Mouse (Mus musculus): ENCODE measurements around the gene Peak1. TPM values are rescaled to one million over a fixed set of nuclear protein-coding genes. Genes with fewer than 3 reads are reported as not detected.

Peak1 gene
- polyA plus RNA-seq, 1 experiment from 2014 or later: 10.0 TPM

DNA sequence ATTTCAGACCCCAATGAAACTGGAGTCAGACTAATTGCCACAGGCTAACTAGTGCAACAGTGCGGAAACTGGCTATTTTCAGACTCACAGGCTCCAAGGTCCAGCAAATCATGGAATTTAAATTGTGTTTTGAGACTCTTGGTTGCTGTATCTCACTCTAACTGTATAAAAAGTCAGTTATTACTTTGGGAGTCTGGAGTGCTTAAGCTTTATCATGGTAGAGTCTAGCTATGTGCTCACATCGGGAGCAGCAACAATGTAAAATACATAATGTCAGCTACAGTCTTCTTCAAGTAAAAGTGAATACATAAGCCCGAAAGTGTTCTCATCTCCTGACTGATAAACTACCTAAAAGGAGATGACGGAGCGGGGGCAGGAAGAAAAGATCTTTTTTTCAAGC lies 263.3 kb downstream of the Peak1 start:
- no peak for DNase-seq (ENCODE audit: low spot score)
- no peaks in the 10 kb centered on the region for H3K27me3 ChIP-seq (ENCODE audit: insufficient read depth, poor library complexity, severe bottlenecking)
- H3K4me3 ChIP-seq: no peak overlapping the region
- 87% methylated on average over 5 of the region's 5 CpGs for WGBS
- peaks cover 38% of the 10 kb centered on the region for H3K4me1 ChIP-seq
- H3K27ac ChIP-seq: no peak overlapping the region
- peaks cover 7% of the 10 kb centered on the region for H3K36me3 ChIP-seq
- H3K9me3 ChIP-seq: no peaks in the 10 kb centered on the region

DNA sequence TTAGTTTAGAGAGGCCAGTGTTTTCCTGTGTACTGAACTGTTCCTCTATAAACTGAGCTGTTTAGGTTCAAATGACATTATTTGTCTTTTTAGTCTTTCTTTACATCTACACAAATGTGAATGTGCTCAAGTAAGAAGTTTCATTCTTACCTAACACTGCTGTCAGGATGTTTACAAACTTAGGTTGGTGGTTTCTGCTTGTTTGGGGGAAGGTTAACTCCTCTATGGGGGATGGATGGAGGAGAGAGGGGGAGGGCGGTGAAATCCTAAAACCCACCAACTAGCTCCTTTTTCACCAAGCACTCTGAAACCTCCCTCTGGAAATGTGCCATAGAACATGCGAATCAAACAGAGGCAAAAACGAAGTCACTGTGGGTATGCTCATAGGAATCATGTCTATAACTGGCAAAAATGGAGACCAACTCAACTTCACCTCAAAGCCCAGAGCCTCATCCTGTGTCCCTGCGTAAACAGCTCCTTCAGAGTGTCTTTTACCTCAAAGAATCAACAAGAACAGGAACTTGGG lies 265.3 kb downstream of the Peak1 start:
- DNase-seq (ENCODE audit: low spot score): no peak
- Histone ChIP-seq H3K27me3 (ENCODE audit: insufficient read depth, poor library complexity, severe bottlenecking) (no peaks in the 10 kb centered on the region), H3K4me1 (peaks cover 33% of the 10 kb centered on the region), H3K36me3 (peaks cover 7% of the 10 kb centered on the region), H3K9me3 (no peaks in the 10 kb centered on the region), H3K27ac (peak overlapping the region; percentile 64; the same call in 1 of the 2 replicates), H3K4me3 (no peak overlapping the region)
- WGBS: 80% methylated on average over 4 of the region's 4 CpGs

DNA sequence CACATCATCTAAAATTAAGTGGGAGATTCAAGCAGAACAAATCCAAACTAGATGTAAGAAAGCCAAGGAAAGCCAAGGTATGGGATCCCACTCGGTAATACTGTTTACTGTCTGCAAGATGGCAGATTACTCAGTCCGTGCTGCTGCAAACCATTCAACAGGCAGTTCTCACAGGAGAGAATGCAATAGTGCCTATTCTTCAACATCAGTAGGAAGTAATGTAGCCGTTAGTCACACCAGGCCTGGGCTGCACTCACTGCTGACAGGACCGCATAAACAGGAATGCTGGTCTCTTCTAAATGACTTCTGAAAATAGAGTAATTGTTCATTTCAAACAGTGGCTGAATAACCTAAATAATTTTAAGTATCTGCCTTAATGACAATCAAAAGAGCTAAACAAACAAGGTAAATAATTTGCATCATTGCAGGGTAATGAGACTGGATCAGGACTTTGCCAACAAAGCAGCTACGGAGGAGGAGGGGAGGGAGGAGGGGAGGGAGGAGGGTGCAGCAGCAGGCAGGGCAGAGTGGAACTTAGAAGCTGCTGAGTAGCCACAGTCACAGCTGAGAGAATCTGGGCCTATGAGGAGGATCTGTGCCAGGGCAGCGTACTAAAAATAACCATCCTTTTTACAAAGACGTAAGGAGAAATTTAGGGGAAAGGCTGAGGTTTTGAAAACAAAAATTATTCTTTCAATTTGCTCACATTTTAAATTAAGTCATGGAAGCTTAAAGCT lies 266.0 kb downstream of the Peak1 start:
- Histone ChIP-seq H3K36me3 (peaks cover 13% of the 10 kb centered on the region), H3K27me3 (ENCODE audit: insufficient read depth, poor library complexity, severe bottlenecking) (no peaks in the 10 kb centered on the region), H3K9me3 (no peaks in the 10 kb centered on the region), H3K4me1 (peaks cover 36% of the 10 kb centered on the region), H3K4me3 (0 out of 2 replicates have a peak overlapping the region, but pooled peaks have one; percentile 6), H3K27ac (peak overlapping the region; percentile 53; the same call in 1 of the 2 replicates)
- 52% methylated on average over 7 of the region's 7 CpGs for WGBS
- no peak for DNase-seq (ENCODE audit: low spot score)

Small RNAs within 50 kb of the gene (microRNA-seq; reads per million reads assigned to microRNA genes)
- gene Gm24270: 2.0 reads per million

Other genes starting within 250 kb of the Peak1 start
- gene Hmg20a, start 542 bp upstream of the Peak1 start, polyA plus RNA-seq (2016; fragmentation: Nextera tagmentation; extraction: Ambion mirVana): 56.9 and 62.4 TPM in 2 replicates

Data from heart, embryonic 10.5 days (tissue).